Mouse (Mus musculus) skeletal muscle tissue, adult 2 months (tissue): ENCODE measurements at regions not wholly inside any gene's neighbourhood (a gene's known extent, or its start where the extent isn't known, plus 50 kb on each side); places are given as distances from the start of the nearest gene placed in this dataset.
A peak's percentile ranks its signal among the peaks of the same experiment; 100 is the strongest.

Source experiments
- DNase-seq: peaks from one replicate; pipeline ENCODE4 v3.0.0-alpha.2; 2012; ENCODE audit warnings: low read depth, low spot score

DNA sequence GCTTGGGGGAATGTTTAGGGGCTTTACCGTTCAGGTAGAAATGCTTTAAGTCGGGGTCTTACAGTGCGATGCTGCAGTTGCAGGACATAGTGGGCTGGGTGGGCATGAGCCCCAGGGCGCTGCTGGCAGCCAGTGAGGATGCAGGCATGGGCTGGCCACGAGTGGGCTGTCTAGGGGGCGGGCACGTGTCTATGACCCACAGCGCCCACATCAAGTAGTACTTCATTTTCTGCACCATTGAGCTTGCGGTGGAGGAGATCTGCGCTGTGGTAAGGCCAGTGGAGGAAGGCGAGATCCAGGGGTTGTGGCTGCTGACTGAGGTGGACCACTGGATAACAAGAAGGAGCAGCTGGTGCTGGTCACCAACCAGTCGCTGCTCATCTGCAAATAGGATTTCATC lies 52.4 kb upstream of the Olfr291 start:
- DNase-seq, result no peak

GRCm38 (mm10) chr7:84794655-84795054 lies 58.7 kb upstream of the Olfr291 start:
- no peak for DNase-seq

- peak; percentile 48 for DNase-seq
Measured at GRCm38 (mm10) chr7:84779276-84779825, 74.0 kb upstream of the Olfr291 start.

GRCm38 (mm10) chr7:84777696-84778095 lies 75.7 kb upstream of the Olfr291 start:
- no peak for DNase-seq

- no peak for DNase-seq
Measured at GRCm38 (mm10) chr7:84756261-84756660, 66.5 kb upstream of the Zfand6 start.

- peak; percentile 58 for DNase-seq
Measured at GRCm38 (mm10) chr7:84753361-84753760, 63.6 kb upstream of the Zfand6 start.

DNA sequence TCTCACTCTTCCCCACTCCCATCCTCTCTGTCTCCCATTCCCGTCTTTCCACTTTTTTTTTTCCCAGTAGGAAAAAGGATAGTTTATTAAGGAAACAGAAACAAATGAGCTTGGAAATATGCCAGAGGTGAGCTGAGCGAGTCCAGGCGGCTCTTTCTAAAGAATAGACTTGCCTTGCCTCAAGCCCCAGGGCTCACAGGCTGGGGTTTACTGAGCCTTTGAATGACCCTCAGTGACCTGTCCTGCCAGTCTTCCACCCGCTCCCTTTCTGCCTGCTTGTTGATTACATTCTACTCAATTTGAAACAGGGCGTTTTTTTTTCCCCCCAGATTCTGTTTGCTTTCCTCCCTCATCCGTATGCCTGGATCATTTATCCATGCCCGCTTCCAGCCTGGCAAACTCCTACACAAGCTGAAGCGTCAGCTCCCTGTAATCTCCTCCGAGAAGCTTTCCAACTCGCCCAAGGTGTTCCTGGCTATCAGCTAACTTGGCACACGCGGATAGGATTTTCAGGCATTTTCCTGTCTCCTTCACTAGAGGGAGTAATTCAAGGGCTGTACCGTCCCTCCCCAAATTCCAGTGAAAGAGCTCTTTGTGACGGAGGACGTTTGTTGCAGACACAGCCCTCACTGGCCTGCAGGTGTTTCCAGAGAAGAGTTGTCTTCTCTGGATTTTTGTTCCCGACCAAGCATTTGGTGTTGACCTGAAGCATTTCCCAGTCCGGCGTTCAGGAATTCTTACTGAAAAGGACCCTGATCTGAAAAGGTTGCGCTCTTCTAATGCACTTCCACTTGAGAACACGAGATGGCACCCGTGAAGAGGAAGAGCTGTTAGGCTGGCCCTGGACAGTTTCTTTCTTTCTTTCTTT lies 59.9 kb upstream of the Zfand6 start:
- DNase-seq, result peak; percentile 8

DNA sequence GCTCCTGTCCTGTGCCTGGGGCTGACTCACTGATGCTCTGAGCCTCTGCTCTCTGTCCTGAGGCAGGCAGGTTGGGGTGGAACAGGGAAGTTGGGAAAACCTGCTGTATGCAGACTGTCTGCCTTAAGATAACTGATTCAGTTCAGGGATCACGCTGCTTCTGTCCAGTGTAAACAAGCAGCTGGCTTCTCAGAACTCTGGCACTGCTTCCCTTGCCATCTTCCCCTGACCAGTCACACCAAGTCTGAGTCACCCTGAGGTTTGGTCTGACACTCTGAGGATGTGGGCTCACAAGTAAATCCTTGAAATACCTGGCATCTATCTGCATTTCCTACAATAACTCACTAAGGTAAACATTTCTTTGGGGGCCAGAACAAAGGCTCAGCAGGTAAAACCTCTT lies 58.1 kb upstream of the Zfand6 start:
- no peak for DNase-seq

DNA sequence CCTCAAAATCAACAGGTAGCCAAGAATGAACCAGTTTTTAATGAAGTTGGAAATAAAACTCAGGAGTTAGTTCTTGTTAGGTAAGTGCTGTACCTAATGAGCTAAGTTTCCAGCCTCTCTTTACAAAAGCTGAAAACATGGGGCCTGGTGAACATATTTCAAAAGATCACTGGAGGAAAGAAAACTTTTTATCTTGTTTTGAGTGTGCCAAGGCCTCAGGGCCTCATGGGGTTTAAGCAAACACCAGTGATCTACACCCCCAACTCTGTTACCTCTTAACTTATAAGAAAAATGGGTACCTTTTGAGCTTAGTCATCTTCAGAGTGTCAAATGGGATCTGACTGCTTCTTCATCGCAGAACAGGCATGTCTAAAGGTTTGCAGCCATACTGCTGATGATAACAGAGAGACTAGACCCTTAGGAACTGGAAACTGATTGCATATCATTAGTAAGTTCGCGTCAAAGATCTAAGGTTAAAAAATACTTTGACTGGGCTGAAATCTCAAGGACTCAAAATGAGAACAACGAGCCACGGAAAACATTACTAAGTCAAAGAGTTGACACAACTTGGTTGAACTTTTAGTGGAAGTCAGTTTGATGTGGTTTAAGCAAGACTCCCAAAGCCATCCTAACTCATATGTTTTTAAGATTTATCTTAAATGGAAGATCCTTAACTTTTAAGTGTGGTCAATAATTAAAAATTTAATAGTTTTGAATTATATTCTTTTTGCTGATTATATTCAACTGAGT lies 54.7 kb upstream of the Zfand6 start:
- DNase-seq, result no peak

GRCm38 (mm10) chr7:84739965-84740390 lies 50.2 kb upstream of the Zfand6 start:
- DNase-seq, result no peak
